Mouse (Mus musculus) myocyte (in vitro differentiated cells): ENCODE data around the gene Ulk4.

Experiments
- CEBPB ChIP-seq: IDR thresholded peaks from 2 replicates; pipeline ENCODE4 v1.6.1; 2011; ENCODE audit warnings: mild to moderate bottlenecking, moderate library complexity; ENCODE audit not compliant: poor library complexity, insufficient read depth, severe bottlenecking
- E2F4 ChIP-seq: IDR thresholded peaks from one replicate; pipeline ENCODE4 v1.6.1; 2011; ENCODE audit warnings: mild to moderate bottlenecking, control low read depth, moderate library complexity; ENCODE audit not compliant: insufficient read depth
- MAX ChIP-seq: IDR thresholded peaks from one replicate; pipeline ENCODE4 v1.6.1; 2011; ENCODE audit warnings: low read depth, mild to moderate bottlenecking, control low read depth
- MYOD1 ChIP-seq, 3 experiments: IDR thresholded peaks; one replicate each; pipeline ENCODE4 v1.6.1; 2011; ENCODE audit warnings: control low read depth in 2 of 3, low read depth in 2 of 3, mild to moderate bottlenecking in 2 of 3, moderate library complexity in 1 of 3; ENCODE audit not compliant: insufficient read length in 2 of 3, control insufficient read depth in 1 of 3
- MYOG ChIP-seq, 3 experiments: IDR thresholded peaks; one replicate each; pipeline ENCODE4 v1.6.1; 2011; ENCODE audit warnings: control low read depth in 2 of 3, low read depth in 2 of 3, mild to moderate bottlenecking in 2 of 3; ENCODE audit not compliant: insufficient read length in 2 of 3, control insufficient read depth in 1 of 3, insufficient read depth in 1 of 3
- POLR2A ChIP-seq: IDR thresholded peaks from one replicate; pipeline ENCODE4 v1.6.1; 2011; ENCODE audit warnings: low read depth, mild to moderate bottlenecking, control low read depth, moderate library complexity; ENCODE audit not compliant: insufficient read length
- POLR2AphosphoS2 ChIP-seq: IDR thresholded peaks from one replicate; pipeline ENCODE4 v1.6.1; 2011; ENCODE audit warnings: low read depth, control low read depth; ENCODE audit not compliant: insufficient read length
- REST ChIP-seq: IDR thresholded peaks from one replicate; pipeline ENCODE4 v1.6.1; 2011; ENCODE audit warnings: mild to moderate bottlenecking, control low read depth, moderate library complexity; ENCODE audit not compliant: insufficient read depth, insufficient read length
- SRF ChIP-seq: IDR thresholded peaks from one replicate; pipeline ENCODE4 v1.6.1; 2011; ENCODE audit warnings: low read depth; ENCODE audit not compliant: control insufficient read depth, insufficient read length
- TCF12 ChIP-seq: IDR thresholded peaks from one replicate; pipeline ENCODE4 v1.6.1; 2011; ENCODE audit warnings: mild to moderate bottlenecking, control low read depth; ENCODE audit not compliant: poor library complexity, insufficient read depth, severe bottlenecking
- TCF3 ChIP-seq: IDR thresholded peaks from one replicate; pipeline ENCODE4 v1.6.1; 2011; ENCODE audit warnings: low read depth, control low read depth; ENCODE audit not compliant: insufficient read length
- USF1 ChIP-seq: IDR thresholded peaks from one replicate; pipeline ENCODE4 v1.6.1; 2011; ENCODE audit warnings: low read depth, mild to moderate bottlenecking, control low read depth, moderate library complexity

GRCm38 (mm10) chr9:120914429-120914828, 362.6 kb downstream of the Ulk4 start:
- TF ChIP-seq MYOD1 (IDR thresholded peaks at IDR 0.05; ENCODE audit: control insufficient read depth in 1 of 3, insufficient read length in 2 of 3, low read depth in 2 of 3) (no peak), USF1 (no peak), POLR2A (no peak), E2F4 (no peak), MYOG (IDR thresholded peaks at IDR 0.05; ENCODE audit: control insufficient read depth in 1 of 3, insufficient read depth in 1 of 3, insufficient read length in 2 of 3, low read depth in 2 of 3) (no peak), POLR2AphosphoS2 (no peak), MAX (no peak), TCF3 (no peak), REST (no peak), CEBPB (no peak), TCF12 (no peak), SRF (no peak)
